Comparison of ENCODE assay signal across 35 mouse cellular contexts in the genomic region with DNA sequence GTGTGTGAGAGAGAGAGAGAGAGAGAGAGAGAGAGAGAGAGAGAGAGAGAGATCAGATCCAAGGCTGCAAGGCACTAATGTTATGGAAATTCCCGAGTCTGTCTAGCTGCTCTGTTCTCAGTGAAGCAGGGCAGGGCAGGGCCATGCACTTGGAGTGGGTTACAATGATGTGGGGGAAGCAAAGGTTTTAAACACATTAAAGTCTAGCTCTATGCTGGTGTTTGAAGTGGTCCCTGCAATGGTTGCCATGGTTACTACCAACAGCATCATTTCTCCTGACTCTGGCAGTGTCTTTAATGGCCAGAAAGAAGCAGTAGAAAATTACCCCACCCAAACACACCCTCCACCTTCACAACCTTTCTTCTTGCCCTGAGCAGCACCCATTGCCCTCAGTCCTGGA. TPM values are rescaled to one million over a fixed set of nuclear protein-coding genes. Genes with fewer than 3 reads are reported as not detected.
A peak's percentile ranks its signal among the peaks of the same experiment; 100 is the strongest.
DNase-seq lines count a peak whose midpoint lies in the region; ATAC-seq and TF ChIP-seq lines count a peak whose summit lies in the region.
"Had no signal": no experiment of that assay in that cellular context is flagged by ENCODE, and none has a peak within 500 bp of the region (broad histone marks: within the 10 kb centered on the region; RNA-seq: fewer than 3 reads in every experiment).

No protein-coding gene starts in this region.

- H3K9ac ChIP-seq in forebrain, embryonic 15.5 days (replicated peaks): no peak overlapping the region
- H3K9ac ChIP-seq in midbrain, embryonic 11.5 days (ENCODE audit: low read length): no peak overlapping the region
- no peak overlapping the region for H3K9ac ChIP-seq in forebrain, postnatal 0 days
- H3K9ac ChIP-seq in midbrain, postnatal 0 days (replicated peaks; ENCODE audit: low read length, poor library complexity, severe bottlenecking): no peak overlapping the region
- H3K9ac ChIP-seq: heart, embryonic 12.5 days; liver, embryonic 12.5 days; liver, postnatal 0 days had no signal

- H3K4me1 ChIP-seq in forebrain, embryonic 15.5 days: no peaks in the 10 kb centered on the region
- no peaks in the 10 kb centered on the region for H3K4me1 ChIP-seq in forebrain, embryonic 10.5 days
- no peaks in the 10 kb centered on the region for H3K4me1 ChIP-seq in midbrain, embryonic 11.5 days (ENCODE audit: control insufficient read depth, insufficient read depth, low read length)
- H3K4me1 ChIP-seq in midbrain, embryonic 10.5 days: peaks cover 7% of the 10 kb centered on the region
- H3K4me1 ChIP-seq in forebrain, postnatal 0 days (ENCODE audit: insufficient read depth): no peaks in the 10 kb centered on the region
- H3K4me1 ChIP-seq in midbrain, postnatal 0 days (ENCODE audit: insufficient read depth, low read length): peaks cover 8% of the 10 kb centered on the region
- H3K4me1 ChIP-seq: liver, embryonic 12.5 days had no signal

- H3K4me2 ChIP-seq in forebrain, embryonic 15.5 days (replicated peaks): no peak overlapping the region
- no peak overlapping the region for H3K4me2 ChIP-seq in midbrain, embryonic 11.5 days
- H3K4me2 ChIP-seq in forebrain, postnatal 0 days (ENCODE audit: low read depth): no peak overlapping the region
- no peak overlapping the region for H3K4me2 ChIP-seq in midbrain, postnatal 0 days (ENCODE audit: low read depth, low read length, poor library complexity, severe bottlenecking)
- H3K4me2 ChIP-seq: heart, embryonic 12.5 days; liver, embryonic 12.5 days had no signal

- 33% methylated on average over 1 of the region's 1 CpGs for WGBS in forebrain, embryonic 15.5 days
- 71% methylated on average over 1 of the region's 1 CpGs for WGBS in forebrain, embryonic 10.5 days
- WGBS in midbrain, embryonic 11.5 days: 30% methylated on average over 1 of the region's 1 CpGs
- WGBS in midbrain, embryonic 10.5 days: 54% methylated on average over 1 of the region's 1 CpGs
- 17% methylated on average over 1 of the region's 1 CpGs for WGBS in forebrain, postnatal 0 days
- 17% methylated on average over 1 of the region's 1 CpGs for WGBS in midbrain, postnatal 0 days

- DNase-seq in forebrain, embryonic 10.5 days (ENCODE audit: extremely low spot score, low spot score): no peak
- peak; percentile 67 for DNase-seq in midbrain, embryonic 11.5 days (ENCODE audit: low spot score, missing footprints)
- no peak for DNase-seq in midbrain, embryonic 10.5 days (ENCODE audit: low spot score)
- DNase-seq in forebrain, postnatal 0 days: peak; percentile 41
- peak; percentile 55 for DNase-seq in midbrain, postnatal 0 days (ENCODE audit: low spot score)
- no peak for DNase-seq in c-Kit-positive CD71-positive TER-119-positive erythroid progenitor cells, embryonic 14.5 days (ENCODE audit: low spot score)
- no peak for DNase-seq in kidney, postnatal 4 days
- DNase-seq: adrenal gland, postnatal 14 days; cerebellum, adult 8-10 months; cerebellum, postnatal 25 days; gastrocnemius, adult 2 months; heart, adult 2 months; heart, postnatal 4 days; kidney, adult 9 months; kidney, postnatal 10 days; left cerebral cortex, postnatal 4 days; liver, postnatal 0 days; lung, postnatal 36 days; thymus, adult 2 months; thymus, postnatal 36 days had no signal

- H3K27ac ChIP-seq in forebrain, embryonic 15.5 days (replicated peaks): no peak overlapping the region
- H3K27ac ChIP-seq in forebrain, embryonic 10.5 days: no peak overlapping the region
- H3K27ac ChIP-seq in midbrain, embryonic 11.5 days (ENCODE audit: low read depth, low read length): no peak overlapping the region
- H3K27ac ChIP-seq in midbrain, embryonic 10.5 days (replicated peaks): no peak overlapping the region
- no peak overlapping the region for H3K27ac ChIP-seq in forebrain, postnatal 0 days (ENCODE audit: low read depth, low read length)
- H3K27ac ChIP-seq in midbrain, postnatal 0 days (ENCODE audit: low read depth, low read length): no peak overlapping the region; the same call in 1 of the 2 replicates
- H3K27ac ChIP-seq: gastrocnemius, adult 2 months; heart, adult 2 months; liver, embryonic 12.5 days; stomach, postnatal 0 days had no signal

- H3K36me3 ChIP-seq in forebrain, embryonic 15.5 days: no peaks in the 10 kb centered on the region
- H3K36me3 ChIP-seq in forebrain, embryonic 10.5 days (replicated peaks): no peaks in the 10 kb centered on the region
- no peaks in the 10 kb centered on the region for H3K36me3 ChIP-seq in midbrain, embryonic 11.5 days (ENCODE audit: control insufficient read depth, insufficient read depth, low read length)
- no peaks in the 10 kb centered on the region for H3K36me3 ChIP-seq in midbrain, embryonic 10.5 days
- no peaks in the 10 kb centered on the region for H3K36me3 ChIP-seq in forebrain, postnatal 0 days (ENCODE audit: insufficient read depth)
- H3K36me3 ChIP-seq in midbrain, postnatal 0 days (ENCODE audit: insufficient read depth, low read length): no peaks in the 10 kb centered on the region
- H3K36me3 ChIP-seq: heart, embryonic 12.5 days; liver, embryonic 12.5 days had no signal

- no peak overlapping the region for H3K4me3 ChIP-seq in forebrain, embryonic 15.5 days
- H3K4me3 ChIP-seq in forebrain, embryonic 10.5 days: no peak overlapping the region
- no peak overlapping the region for H3K4me3 ChIP-seq in midbrain, embryonic 11.5 days (ENCODE audit: low read depth, low read length)
- H3K4me3 ChIP-seq in midbrain, embryonic 10.5 days: no peak overlapping the region
- H3K4me3 ChIP-seq in forebrain, postnatal 0 days (ENCODE audit: low read depth, low read length): no peak overlapping the region
- no peak overlapping the region for H3K4me3 ChIP-seq in midbrain, postnatal 0 days (ENCODE audit: low read depth, low read length)
- H3K4me3 ChIP-seq: gastrocnemius, adult 2 months; heart, adult 2 months; heart, embryonic 12.5 days; liver, embryonic 12.5 days had no signal

- TF ChIP-seq CTCF in forebrain, postnatal 0 days (IDR thresholded peaks at IDR 0.05; ENCODE audit: low read depth): no peak
- no peak for TF ChIP-seq CTCF in midbrain, postnatal 0 days (IDR thresholded peaks at IDR 0.05)

- H3K9me3 ChIP-seq in forebrain, embryonic 15.5 days: no peaks in the 10 kb centered on the region
- H3K9me3 ChIP-seq in forebrain, embryonic 10.5 days: no peaks in the 10 kb centered on the region
- no peaks in the 10 kb centered on the region for H3K9me3 ChIP-seq in midbrain, embryonic 11.5 days (ENCODE audit: control insufficient read depth, low read length)
- H3K9me3 ChIP-seq in midbrain, embryonic 10.5 days (replicated peaks): no peaks in the 10 kb centered on the region
- H3K9me3 ChIP-seq in forebrain, postnatal 0 days (ENCODE audit: low read length): no peaks in the 10 kb centered on the region
- no peaks in the 10 kb centered on the region for H3K9me3 ChIP-seq in midbrain, postnatal 0 days (ENCODE audit: low read length)
- H3K9me3 ChIP-seq: heart, embryonic 12.5 days; liver, embryonic 12.5 days had no signal

- peak; percentile 74; the same call in 1 of the 2 replicates for ATAC-seq in forebrain, embryonic 15.5 days (replicated peaks)
- ATAC-seq in midbrain, embryonic 11.5 days (ENCODE audit: low FRiP score): no peak
- ATAC-seq in forebrain, postnatal 0 days: peak; percentile 75
- peak; percentile 62; the same call in 1 of the 2 replicates for ATAC-seq in midbrain, postnatal 0 days (ENCODE audit: low FRiP score)
- ATAC-seq: intestine, postnatal 0 days; liver, embryonic 12.5 days; liver, postnatal 0 days had no signal

- H3K27me3 ChIP-seq in forebrain, embryonic 15.5 days: no peaks in the 10 kb centered on the region
- H3K27me3 ChIP-seq in forebrain, embryonic 10.5 days (ENCODE audit: poor library complexity, severe bottlenecking): no peaks in the 10 kb centered on the region
- H3K27me3 ChIP-seq in midbrain, embryonic 11.5 days (ENCODE audit: control insufficient read depth, insufficient read depth, low read length): no peaks in the 10 kb centered on the region
- no peaks in the 10 kb centered on the region for H3K27me3 ChIP-seq in midbrain, embryonic 10.5 days (ENCODE audit: low read depth, poor library complexity, severe bottlenecking)
- no peaks in the 10 kb centered on the region for H3K27me3 ChIP-seq in forebrain, postnatal 0 days (ENCODE audit: insufficient read depth, low read length)
- H3K27me3 ChIP-seq in midbrain, postnatal 0 days (ENCODE audit: insufficient read depth, low read length): no peaks in the 10 kb centered on the region
- H3K27me3 ChIP-seq: liver, embryonic 12.5 days had no signal

RNA-seq across cellular contexts. Expression of a gene that starts 12.4 kb away (rescaled TPM):
- polyA plus RNA-seq in forebrain, embryonic 15.5 days (2015; fragmentation: Nextera tagmentation; extraction: Ambion mirVana): 0.43 TPM in 1 of 2 replicates, not detected in the other
- 0.18 and 0.33 TPM in 2 replicates for polyA plus RNA-seq in forebrain, embryonic 10.5 days (2016; fragmentation: Nextera tagmentation; extraction: Ambion mirVana)
- 0.10 and 0.26 TPM in 2 replicates for polyA plus RNA-seq in midbrain, embryonic 11.5 days (2014; fragmentation: Nextera tagmentation; extraction: Ambion mirVana)
- polyA plus RNA-seq in midbrain, embryonic 10.5 days (2016; fragmentation: Nextera tagmentation; extraction: Ambion mirVana): 0.19 and 0.25 TPM in 2 replicates
- 0.14 and 0.31 TPM in 2 replicates for total RNA-seq in forebrain, postnatal 0 days (2014; rRNA removed)
- 0.24 and 0.53 TPM in 2 replicates for polyA plus RNA-seq in forebrain, postnatal 0 days (2015; fragmentation: Nextera tagmentation; extraction: Ambion mirVana)
- total RNA-seq in midbrain, postnatal 0 days (2014; rRNA removed): 0.44 and 0.52 TPM in 2 replicates
- polyA plus RNA-seq in midbrain, postnatal 0 days (2015; fragmentation: Nextera tagmentation; extraction: Ambion mirVana): 0.27 TPM in 1 of 2 replicates, not detected in the other
- total RNA-seq: adrenal gland, postnatal 14 days; gastrocnemius, adult 2 months; heart, adult 2 months; heart, postnatal 4 days; left cerebral cortex, adult 8-10 months; megakaryocyte, adult 5-6 weeks; neutrophil, adult 5-6 weeks had no signal
- polyA plus RNA-seq: liver, embryonic 12.5 days; liver, postnatal 0 days had no signal

RNA-seq across cellular contexts. Expression of a gene that starts 20.5 kb away (rescaled TPM):
- 0.31 and 0.33 TPM in 2 replicates for polyA plus RNA-seq in forebrain, embryonic 15.5 days (2015; fragmentation: Nextera tagmentation; extraction: Ambion mirVana)
- polyA plus RNA-seq in forebrain, embryonic 10.5 days (2016; fragmentation: Nextera tagmentation; extraction: Ambion mirVana): not detected in 2 replicates
- polyA plus RNA-seq in midbrain, embryonic 11.5 days (2014; fragmentation: Nextera tagmentation; extraction: Ambion mirVana): not detected in 2 replicates
- polyA plus RNA-seq in midbrain, embryonic 10.5 days (2016; fragmentation: Nextera tagmentation; extraction: Ambion mirVana): not detected in 2 replicates
- 0.33 TPM in 1 of 2 replicates, not detected in the other for total RNA-seq in forebrain, postnatal 0 days (2014; rRNA removed)
- polyA plus RNA-seq in forebrain, postnatal 0 days (2015; fragmentation: Nextera tagmentation; extraction: Ambion mirVana): 0.23 and 0.92 TPM in 2 replicates
- 0.27 and 0.47 TPM in 2 replicates for total RNA-seq in midbrain, postnatal 0 days (2014; rRNA removed)
- 0.72 and 0.83 TPM in 2 replicates for polyA plus RNA-seq in midbrain, postnatal 0 days (2015; fragmentation: Nextera tagmentation; extraction: Ambion mirVana)
- total RNA-seq: adrenal gland, postnatal 14 days; gastrocnemius, adult 2 months; gastrocnemius, postnatal 4 days; megakaryocyte, adult 5-6 weeks; neutrophil, adult 5-6 weeks had no signal
- polyA plus RNA-seq: embryonic facial prominence, embryonic 11.5 days; spleen, adult 2 months had no signal

RNA-seq across cellular contexts. Expression of a gene that starts 46.5 kb away (rescaled TPM):
- polyA plus RNA-seq in forebrain, embryonic 15.5 days (2015; fragmentation: Nextera tagmentation; extraction: Ambion mirVana): not detected in 2 replicates
- polyA plus RNA-seq in forebrain, embryonic 10.5 days (2016; fragmentation: Nextera tagmentation; extraction: Ambion mirVana): not detected in 2 replicates
- polyA plus RNA-seq in midbrain, embryonic 11.5 days (2014; fragmentation: Nextera tagmentation; extraction: Ambion mirVana): not detected in 2 replicates
- polyA plus RNA-seq in midbrain, embryonic 10.5 days (2016; fragmentation: Nextera tagmentation; extraction: Ambion mirVana): not detected in 2 replicates
- total RNA-seq in forebrain, postnatal 0 days (2014; rRNA removed): not detected in 2 replicates
- 0.65 TPM in 1 of 2 replicates, not detected in the other for polyA plus RNA-seq in forebrain, postnatal 0 days (2015; fragmentation: Nextera tagmentation; extraction: Ambion mirVana)
- total RNA-seq in midbrain, postnatal 0 days (2014; rRNA removed): not detected in 2 replicates
- polyA plus RNA-seq in midbrain, postnatal 0 days (2015; fragmentation: Nextera tagmentation; extraction: Ambion mirVana): 0.47 TPM in 1 of 2 replicates, not detected in the other
- total RNA-seq: adrenal gland, postnatal 14 days; gastrocnemius, adult 2 months; gastrocnemius, postnatal 4 days; heart, adult 2 months; heart, postnatal 4 days; layer of hippocampus, postnatal 10 days; left cerebral cortex, adult 8-10 months; left cerebral cortex, postnatal 4 days; megakaryocyte, adult 5-6 weeks; neutrophil, adult 5-6 weeks had no signal
- polyA plus RNA-seq: embryonic facial prominence, embryonic 11.5 days; heart, adult 2 months; heart, postnatal 0 days; intestine, postnatal 0 days; limb, embryonic 14.5 days; liver, embryonic 12.5 days; liver, postnatal 0 days; lung, embryonic 16.5 days; spleen, adult 2 months; stomach, postnatal 0 days had no signal

RNA-seq across cellular contexts. Expression of a gene that starts 48.7 kb away (rescaled TPM):
- not detected in 2 replicates for polyA plus RNA-seq in forebrain, embryonic 15.5 days (2015; fragmentation: Nextera tagmentation; extraction: Ambion mirVana)
- polyA plus RNA-seq in forebrain, embryonic 10.5 days (2016; fragmentation: Nextera tagmentation; extraction: Ambion mirVana): not detected in 2 replicates
- polyA plus RNA-seq in midbrain, embryonic 11.5 days (2014; fragmentation: Nextera tagmentation; extraction: Ambion mirVana): not detected in 2 replicates
- not detected in 2 replicates for polyA plus RNA-seq in midbrain, embryonic 10.5 days (2016; fragmentation: Nextera tagmentation; extraction: Ambion mirVana)
- total RNA-seq in forebrain, postnatal 0 days (2014; rRNA removed): not detected in 2 replicates
- not detected in 2 replicates for polyA plus RNA-seq in forebrain, postnatal 0 days (2015; fragmentation: Nextera tagmentation; extraction: Ambion mirVana)
- total RNA-seq in midbrain, postnatal 0 days (2014; rRNA removed): not detected in 2 replicates
- polyA plus RNA-seq in midbrain, postnatal 0 days (2015; fragmentation: Nextera tagmentation; extraction: Ambion mirVana): not detected in 2 replicates
- total RNA-seq: adrenal gland, postnatal 14 days; gastrocnemius, adult 2 months; gastrocnemius, postnatal 4 days; heart, adult 2 months; heart, postnatal 4 days; layer of hippocampus, postnatal 10 days; left cerebral cortex, adult 8-10 months; left cerebral cortex, postnatal 4 days; megakaryocyte, adult 5-6 weeks; neutrophil, adult 5-6 weeks had no signal
- polyA plus RNA-seq: embryonic facial prominence, embryonic 11.5 days; heart, adult 2 months; heart, embryonic 12.5 days; heart, postnatal 0 days; intestine, postnatal 0 days; limb, embryonic 14.5 days; liver, embryonic 12.5 days; liver, postnatal 0 days; lung, embryonic 16.5 days; spleen, adult 2 months; stomach, postnatal 0 days had no signal

Comparison
In these comparisons a context has a peak if more than half of its experiments do, and no peak if none do; other contexts are left out.
1. DNase-seq: peak in midbrain, embryonic 11.5 days (single experiment), forebrain, postnatal 0 days (single experiment) and midbrain, postnatal 0 days (single experiment); none in forebrain, embryonic 10.5 days (single experiment), midbrain, embryonic 10.5 days (single experiment), c-Kit-positive CD71-positive TER-119-positive erythroid progenitor cells, embryonic 14.5 days (single experiment) and kidney, postnatal 4 days (0 of 2).